Mouse (Mus musculus): Measurements from ENCODE around the gene Alkbh2.

Alkbh2 gene

GRCm38 (mm10) chr5:114139175-114139574 lies 11.2 kb upstream of the Alkbh2 start:
- DNase-seq: peak; percentile 90

DNA sequence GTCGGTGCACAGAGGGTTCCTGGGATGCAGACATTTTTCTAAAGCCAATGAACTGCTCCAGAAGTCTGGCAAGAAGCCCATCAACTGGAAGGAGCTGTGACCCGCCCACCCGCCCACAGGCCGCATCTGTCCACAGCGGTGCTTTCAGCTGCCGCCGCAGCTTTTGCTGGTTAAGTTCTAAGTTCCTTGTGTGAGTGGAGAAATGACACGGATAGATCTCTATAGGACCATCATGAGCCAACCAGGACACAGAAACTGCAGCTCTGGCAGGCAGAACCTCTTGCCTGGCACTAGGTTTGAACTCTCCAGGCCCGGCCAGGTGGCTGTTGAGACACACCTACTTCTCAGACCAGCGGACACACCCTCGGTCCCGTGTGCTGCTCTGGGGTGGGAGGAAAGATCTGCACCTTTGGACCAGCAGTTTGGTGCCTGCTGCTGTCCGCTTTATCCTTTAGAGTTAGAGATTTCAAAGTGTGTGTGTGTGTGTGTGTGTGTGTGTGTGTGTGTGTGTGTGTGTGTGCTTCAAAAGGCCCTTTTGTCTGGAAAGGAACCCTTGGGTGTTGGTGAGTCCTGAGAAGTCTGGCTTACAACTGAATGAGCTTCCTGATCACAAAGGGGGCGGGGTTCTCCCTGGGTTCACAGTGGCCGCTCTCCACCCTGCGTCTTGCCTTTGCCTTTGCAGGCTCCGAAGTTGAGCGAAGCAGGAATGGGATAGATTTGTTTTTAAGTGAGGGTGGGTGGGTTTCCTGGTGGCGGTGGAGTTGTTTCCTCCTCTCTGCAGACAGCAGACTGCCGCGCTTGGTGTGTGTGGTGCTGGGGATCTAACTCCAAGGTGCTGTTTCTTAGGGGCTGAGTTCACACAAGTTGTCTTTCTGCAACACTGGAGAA lies 10.5 kb upstream of the Alkbh2 start:
- DNase-seq: no peak

DNA sequence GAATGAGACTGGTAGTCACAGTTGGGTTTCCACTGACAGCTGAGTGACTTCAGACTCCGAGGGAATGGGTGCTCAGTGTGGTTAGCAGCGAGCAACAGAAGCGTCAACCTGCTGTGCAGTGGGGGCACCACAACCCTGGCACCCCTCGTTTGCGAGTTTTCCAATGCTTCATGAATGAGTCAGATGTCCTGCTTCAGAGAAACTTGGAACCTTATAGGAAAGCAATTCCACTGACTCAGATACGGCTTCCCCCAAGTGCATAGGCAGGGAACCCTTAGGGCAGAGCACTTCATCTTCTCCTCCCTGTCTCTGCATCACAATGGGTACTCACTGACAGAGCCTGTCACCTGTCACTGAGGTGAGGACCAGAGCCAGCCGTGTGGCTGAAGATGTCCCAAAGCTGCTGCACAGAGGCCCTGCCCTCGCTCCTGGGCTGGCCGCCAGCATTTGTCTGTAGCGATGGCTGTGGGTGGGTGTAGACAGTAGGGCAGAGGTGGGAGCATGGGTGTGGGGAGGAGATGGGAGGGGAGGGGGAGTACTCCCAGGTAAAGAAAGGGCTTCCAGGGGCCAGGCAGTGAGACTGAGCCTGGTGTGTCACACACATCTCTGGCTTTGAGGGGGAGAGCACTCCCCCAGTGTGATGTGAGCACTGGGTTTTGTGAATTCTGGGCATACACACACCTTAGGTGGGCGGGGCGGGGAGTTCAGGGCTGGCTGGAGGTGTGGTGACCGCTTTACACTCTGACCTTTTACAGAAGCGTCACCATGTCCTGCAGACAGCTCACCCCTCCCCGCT lies 9.7 kb upstream of the Alkbh2 start:
- DNase-seq: no peak

DNA sequence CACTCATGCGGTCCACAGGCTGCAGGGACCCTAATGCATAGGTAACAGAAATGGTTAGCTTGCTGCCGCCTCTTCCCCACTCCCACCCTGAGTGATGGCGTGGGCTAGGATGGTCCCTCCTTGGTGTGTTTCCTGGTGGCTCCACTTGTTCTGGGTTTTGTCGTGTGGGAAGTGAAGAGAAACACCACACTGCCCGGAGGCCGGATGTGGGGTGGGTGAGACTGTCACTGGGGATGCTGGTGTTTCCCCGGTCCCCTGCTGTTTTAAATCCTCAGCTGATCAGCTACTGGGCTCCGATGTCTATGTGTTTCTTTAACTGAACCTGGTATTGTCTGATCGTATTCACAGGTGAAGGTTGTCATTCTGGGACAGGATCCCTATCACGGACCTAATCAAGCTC lies 7.5 kb upstream of the Alkbh2 start:
- no peak for DNase-seq

GRCm38 (mm10) chr5:114134091-114134534 lies 6.1 kb upstream of the Alkbh2 start:
- peak; percentile 55 for DNase-seq

DNA sequence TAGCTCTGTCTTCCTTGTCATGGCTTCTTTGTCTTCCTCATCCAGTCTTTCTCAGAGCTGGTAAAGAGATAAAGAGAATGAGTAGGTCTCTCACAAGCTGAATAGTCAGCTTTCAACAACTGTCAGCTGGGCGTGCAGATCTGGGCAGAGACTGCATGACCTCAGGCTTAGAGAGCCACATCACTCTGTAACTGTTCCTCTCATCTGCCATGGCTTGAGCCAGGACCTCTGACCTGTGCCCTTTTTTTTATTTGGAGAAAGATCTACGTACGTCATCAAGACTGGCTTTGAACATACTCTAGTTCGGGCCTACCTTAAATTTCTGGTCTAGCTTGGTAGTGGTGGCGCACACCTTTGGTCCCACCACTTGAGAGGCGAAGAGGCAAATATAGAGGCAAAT lies 4.8 kb upstream of the Alkbh2 start:
- DNase-seq: no peak

DNA sequence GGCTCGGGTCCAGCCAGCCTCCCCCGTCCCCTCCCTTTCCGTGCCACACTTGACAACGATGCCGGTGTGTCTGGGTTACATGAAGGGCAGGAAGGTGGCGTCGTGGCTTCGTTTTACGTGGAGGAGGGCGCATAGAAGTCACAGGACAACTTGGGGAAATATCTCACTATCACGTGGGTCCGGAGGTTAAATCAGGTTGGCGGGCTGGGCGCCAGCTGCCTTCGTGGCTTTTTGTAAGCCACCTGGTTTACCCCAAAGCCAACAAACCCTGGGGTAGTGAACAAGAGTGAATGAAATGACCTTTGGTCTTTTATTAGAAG lies 3.5 kb upstream of the Alkbh2 start:
- DNase-seq: peak; percentile 75

GRCm38 (mm10) chr5:114130698-114131520 lies 2.9 kb upstream of the Alkbh2 start:
- DNase-seq: peak; percentile 94

DNA sequence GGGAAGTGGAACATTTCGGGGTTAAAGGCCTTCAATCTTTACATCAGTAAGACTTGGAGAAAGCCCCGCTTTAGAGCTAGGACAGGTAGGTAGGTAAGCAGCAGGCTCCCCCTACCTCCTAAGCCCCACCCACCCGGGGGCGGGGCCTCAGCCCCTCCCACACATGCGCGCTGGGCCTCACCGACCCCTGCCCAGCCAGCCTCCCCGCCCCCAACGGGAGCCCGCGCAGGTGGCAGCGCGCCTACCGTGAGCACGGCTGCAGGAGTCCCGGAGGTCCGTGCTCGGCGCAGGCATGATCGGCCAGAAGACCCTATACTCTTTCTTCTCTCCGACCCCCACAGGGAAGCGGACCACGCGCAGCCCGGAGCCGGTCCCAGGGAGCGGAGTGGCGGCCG lies 2.2 kb upstream of the Alkbh2 start, which contains the start of gene Ung:
Gene Ung, plus strand, starts transcription at position 176 of the 395 bp plus-strand sequence.
- peak; percentile 51 for DNase-seq

DNA sequence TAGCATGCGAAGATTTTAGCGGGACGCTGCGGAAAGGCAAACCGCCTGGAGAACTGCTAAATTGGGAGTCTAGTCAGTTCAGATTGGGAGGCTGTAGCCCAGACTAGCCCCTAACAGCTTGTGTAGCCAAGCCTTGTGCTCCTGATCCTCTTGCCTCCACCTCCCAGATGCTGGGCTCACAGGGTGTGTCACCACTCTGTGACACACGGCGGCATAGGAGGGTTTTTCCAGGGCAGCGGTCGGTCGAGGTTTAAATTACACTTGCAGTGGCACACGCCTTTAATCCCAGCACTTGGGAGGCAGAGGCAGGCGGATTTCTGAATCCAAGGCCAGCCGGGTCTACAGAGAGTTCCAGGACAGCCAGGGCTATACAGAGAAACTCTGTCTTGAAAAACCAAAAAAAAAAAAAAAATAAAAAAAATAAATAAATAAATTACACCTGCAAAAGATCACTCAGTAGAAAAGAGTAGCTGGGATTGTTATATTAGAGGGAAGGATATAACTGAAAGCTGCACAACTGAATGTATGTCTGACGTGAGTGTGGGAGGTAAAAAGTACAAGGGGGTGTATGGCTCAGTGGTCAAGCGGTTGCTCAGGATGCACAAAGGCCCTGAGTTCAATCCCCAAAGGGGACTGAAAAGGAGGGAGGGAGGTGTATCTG lies 1.7 kb upstream of the Alkbh2 start:
- no peak for DNase-seq

GRCm38 (mm10) chr5:114126499-114127244 lies 1.3 kb downstream of the Alkbh2 start:
- no peak for DNase-seq

DNA sequence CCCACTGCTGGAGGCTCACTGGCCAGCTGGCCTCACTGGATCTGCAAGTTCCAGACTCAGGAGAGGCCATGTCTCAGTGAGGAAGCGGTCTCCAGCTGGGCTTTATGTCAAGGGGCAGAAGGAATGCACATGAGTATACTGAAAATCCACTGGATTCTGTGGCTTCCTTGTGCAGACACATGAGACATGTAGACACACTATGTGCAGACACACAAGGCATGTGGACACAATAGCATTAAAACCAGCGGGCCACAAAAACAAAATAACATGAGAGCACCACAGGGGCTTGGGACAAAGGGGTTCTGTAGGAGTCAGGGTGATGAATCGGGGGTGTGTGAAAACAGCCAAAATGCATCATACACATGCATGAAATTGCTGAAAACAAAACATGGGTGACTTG lies 2.0 kb downstream of the Alkbh2 start:
- DNase-seq: no peak

GRCm38 (mm10) chr5:114119806-114120205 lies 8.2 kb downstream of the Alkbh2 start:
- no peak for DNase-seq

DNA sequence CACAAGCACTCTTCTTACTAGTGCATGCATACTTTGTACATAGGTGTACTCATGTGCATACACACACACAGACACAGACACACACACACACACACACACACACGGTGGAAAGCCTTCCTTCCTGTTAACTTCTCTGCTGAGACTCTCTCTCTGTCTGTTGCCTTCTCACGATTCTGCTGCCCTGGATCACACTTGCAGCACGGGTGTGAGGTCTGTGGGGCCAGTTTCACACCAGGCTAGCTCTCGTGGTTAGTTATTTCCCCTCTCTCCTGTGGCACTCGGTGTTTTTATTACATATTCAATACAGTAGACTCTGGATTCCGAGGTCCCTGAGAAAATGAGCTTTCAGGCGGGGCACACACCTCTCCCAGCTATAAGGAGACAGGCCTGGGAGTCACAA lies 11.4 kb downstream of the Alkbh2 start:
- DNase-seq: no peak

DNA sequence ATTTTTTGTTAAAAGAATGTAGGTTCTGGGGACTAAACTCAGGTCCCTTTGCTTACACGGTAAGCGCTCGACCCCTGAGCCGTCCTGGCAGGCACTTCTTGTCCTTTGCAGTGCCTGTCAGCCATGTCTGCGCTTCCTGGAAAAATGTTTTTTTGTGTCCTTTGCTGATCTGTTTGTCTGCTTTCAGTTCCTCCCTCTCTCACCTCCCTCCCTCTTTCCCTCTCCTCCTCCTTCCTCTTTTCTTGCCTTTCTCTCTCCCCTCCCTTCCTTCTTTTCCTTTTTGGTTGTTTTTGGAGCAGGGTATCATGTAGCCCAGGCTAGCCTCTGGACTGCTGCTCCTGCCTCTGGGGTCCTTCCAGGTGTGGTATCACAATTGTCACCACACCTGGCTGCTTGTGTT lies 13.0 kb downstream of the Alkbh2 start:
- DNase-seq: no peak

DNA sequence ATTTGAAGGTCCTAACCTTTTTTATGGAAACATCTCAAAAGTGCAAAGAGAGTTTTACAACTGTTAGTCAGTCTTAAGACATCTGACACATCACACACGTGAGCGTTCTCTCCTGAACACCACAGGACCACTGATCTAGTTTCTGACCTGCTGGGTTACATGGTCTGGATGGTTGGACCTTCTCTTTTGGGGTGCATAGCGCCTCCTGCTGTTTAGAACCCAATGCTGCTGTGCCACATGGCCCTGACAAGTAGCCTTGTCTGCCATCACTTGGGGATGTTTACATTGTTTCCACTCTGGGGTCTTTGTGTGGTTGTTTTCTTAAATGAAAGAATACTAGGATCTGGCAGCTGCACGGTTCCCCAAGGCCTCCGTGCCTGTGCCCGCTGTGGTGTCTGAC lies 14.7 kb downstream of the Alkbh2 start:
- DNase-seq: no peak

DNA sequence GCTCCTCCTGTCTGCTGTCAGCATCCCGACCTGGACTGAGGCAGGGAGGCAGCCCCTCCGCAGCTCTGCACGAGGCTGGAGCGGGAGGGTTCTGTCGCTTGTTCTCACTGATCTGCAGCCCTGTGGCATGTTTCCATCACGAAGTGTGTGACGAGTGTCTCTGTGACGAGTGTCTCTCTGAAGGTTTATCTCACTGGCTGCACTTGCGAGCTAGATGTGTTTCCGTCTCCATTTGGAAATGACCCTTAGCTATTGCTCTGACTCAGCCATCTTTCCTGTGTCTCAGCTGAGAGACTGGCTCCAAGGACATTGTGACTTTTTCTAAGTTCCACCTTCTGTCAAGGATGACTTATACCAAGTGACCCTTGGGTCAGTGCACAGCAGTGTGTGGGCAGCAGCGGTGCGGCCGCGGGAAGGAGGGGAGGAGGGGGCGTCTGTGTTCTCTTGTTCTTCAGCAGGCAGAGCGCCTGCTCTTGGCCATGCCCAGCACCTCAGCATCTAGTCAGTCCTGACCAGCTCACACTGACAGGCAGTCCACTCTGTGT lies 21.6 kb downstream of the Alkbh2 start:
- DNase-seq: no peak

DNA sequence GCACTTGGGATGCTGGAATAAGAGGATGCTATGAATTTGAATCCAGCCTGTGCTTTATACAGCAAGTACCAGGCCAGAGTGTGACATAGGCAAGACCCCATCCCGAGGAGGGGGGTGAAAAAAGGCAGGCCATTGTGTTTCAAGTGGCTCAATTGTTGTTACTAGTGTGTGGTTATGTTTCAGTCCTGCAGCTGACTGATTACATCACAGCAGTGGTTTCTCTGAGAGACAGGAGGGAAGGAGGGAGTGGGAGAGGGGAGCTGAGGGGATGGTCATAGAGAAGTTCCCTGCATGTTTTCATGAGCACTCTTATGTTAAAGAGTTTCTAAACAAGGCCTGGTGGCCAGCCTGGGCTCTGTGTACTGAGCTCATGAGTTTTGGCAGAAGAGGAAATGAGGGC lies 25.2 kb downstream of the Alkbh2 start:
- DNase-seq: no peak

DNA sequence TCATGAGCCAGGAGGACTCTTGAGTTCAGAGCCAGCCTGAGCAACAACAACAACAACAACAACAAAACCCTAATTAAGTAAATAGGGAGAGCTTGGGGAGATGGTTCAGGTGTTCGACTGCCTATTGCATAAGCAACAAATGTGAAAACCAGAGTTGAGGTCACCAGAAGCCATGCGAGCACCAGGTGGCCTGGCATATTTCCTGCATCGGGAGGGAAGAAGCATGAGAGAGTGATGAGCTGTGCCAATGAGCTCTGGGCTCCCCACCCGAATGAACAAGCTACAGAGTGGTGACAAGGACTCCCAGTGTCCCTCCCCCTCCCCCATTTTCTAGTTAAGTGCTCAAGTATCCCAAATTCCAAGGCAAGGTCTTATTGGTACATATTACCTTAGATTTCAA lies 26.1 kb downstream of the Alkbh2 start:
- no peak for DNase-seq

DNA sequence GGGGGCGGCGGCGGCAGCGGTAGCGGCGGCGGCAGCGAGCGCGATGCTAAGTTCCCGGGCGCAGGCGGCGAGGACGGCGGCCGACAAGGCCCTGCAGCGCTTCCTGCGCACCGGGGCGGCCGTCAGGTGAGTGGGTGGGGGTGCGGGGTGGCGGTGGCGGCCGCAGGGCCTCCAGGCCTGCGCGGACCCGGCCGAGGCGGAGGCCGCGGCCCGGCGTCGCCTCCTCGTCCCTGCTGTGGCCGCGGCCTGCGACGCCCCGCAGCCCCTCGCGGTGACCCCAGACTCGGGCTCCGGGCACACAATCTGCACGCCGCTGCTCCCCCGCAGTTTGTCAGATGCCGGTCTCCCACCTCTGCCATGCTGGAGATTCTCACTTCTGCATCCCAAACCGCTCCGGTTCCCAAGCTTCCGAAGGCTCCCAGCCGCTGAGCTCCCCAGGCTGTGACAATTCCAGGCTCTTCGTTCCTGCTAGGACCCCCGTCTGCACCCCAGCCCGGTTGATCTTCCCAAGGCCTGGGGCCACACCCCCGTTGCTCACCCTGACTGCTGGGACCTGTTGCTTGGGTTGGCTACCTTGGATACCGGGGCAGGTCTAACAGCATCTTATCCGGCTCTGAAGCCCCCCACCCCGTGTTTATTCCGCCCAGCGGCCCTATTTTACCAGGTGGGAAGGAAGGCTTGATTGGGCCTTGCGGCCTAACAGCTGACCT lies 27.5 kb downstream of the Alkbh2 start:
- no peak for DNase-seq
